Comparison of ENCODE assay signal across 8 mouse cellular contexts in genomic region chr14:121371911-121372820, GRCm38 (mm10). TPM values are rescaled to one million over a fixed set of nuclear protein-coding genes. Genes with fewer than 3 reads are reported as not detected.
A peak's percentile ranks its signal among the peaks of the same experiment; 100 is the strongest.
DNase-seq lines count a peak whose midpoint lies in the region; ATAC-seq and TF ChIP-seq lines count a peak whose summit lies in the region.
"Had no signal": no experiment of that assay in that cellular context is flagged by ENCODE, and none has a peak within 500 bp of the region (broad histone marks: within the 10 kb centered on the region; RNA-seq: fewer than 3 reads in every experiment).

No protein-coding gene starts in this region.

- WGBS in lung, adult 2 months, result 31% methylated on average over 5 of the region's 5 CpGs
- 68% methylated on average over 5 of the region's 5 CpGs for WGBS in intestine, embryonic 16.5 days
- WGBS in forebrain, embryonic 13.5 days, result 87% methylated on average over 5 of the region's 5 CpGs
- WGBS in forebrain, embryonic 15.5 days, result 92% methylated on average over 5 of the region's 5 CpGs

- H3K27ac ChIP-seq in intestine, embryonic 16.5 days (ENCODE audit: low read length), result peak overlapping the region; percentile 36; the same call in 1 of the 2 replicates
- H3K27ac ChIP-seq in forebrain, embryonic 13.5 days, result no peak overlapping the region
- H3K27ac ChIP-seq in forebrain, embryonic 15.5 days (replicated peaks), result no peak overlapping the region
- H3K27ac ChIP-seq: embryonic facial prominence, embryonic 12.5 days had no signal

- no peak overlapping the region for H3K4me3 ChIP-seq in lung, adult 2 months (replicated peaks; ENCODE audit: extremely low read depth, low read depth, low read length)
- no peak overlapping the region for H3K4me3 ChIP-seq in intestine, embryonic 16.5 days (ENCODE audit: low read length)
- no peak overlapping the region for H3K4me3 ChIP-seq in forebrain, embryonic 13.5 days
- no peak overlapping the region for H3K4me3 ChIP-seq in forebrain, embryonic 15.5 days
- H3K4me3 ChIP-seq: embryonic facial prominence, embryonic 12.5 days had no signal

- no peaks in the 10 kb centered on the region for H3K27me3 ChIP-seq in intestine, embryonic 16.5 days (replicated peaks; ENCODE audit: control insufficient read depth, insufficient read depth, low read length)
- H3K27me3 ChIP-seq in forebrain, embryonic 13.5 days, result no peaks in the 10 kb centered on the region
- no peaks in the 10 kb centered on the region for H3K27me3 ChIP-seq in forebrain, embryonic 15.5 days
- H3K27me3 ChIP-seq: embryonic facial prominence, embryonic 12.5 days had no signal

- TF ChIP-seq POLR2A in lung, adult 2 months (IDR thresholded peaks at IDR 0.05; ENCODE audit: borderline replicate concordance, extremely low read depth, low read depth, low read length), result no peak

- H3K4me1 ChIP-seq in lung, adult 2 months (ENCODE audit: control insufficient read depth, insufficient read depth, low read length), result peaks cover 42% of the 10 kb centered on the region
- H3K4me1 ChIP-seq in intestine, embryonic 16.5 days (ENCODE audit: control insufficient read depth, insufficient read depth, low read length), result peaks cover 73% of the 10 kb centered on the region
- H3K4me1 ChIP-seq in forebrain, embryonic 13.5 days, result peaks cover 51% of the 10 kb centered on the region
- peaks cover 14% of the 10 kb centered on the region for H3K4me1 ChIP-seq in forebrain, embryonic 15.5 days

- H3K36me3 ChIP-seq in intestine, embryonic 16.5 days (ENCODE audit: control insufficient read depth, insufficient read depth, low read length), result no peaks in the 10 kb centered on the region
- H3K36me3 ChIP-seq in forebrain, embryonic 13.5 days (ENCODE audit: poor library complexity, severe bottlenecking), result 0 out of 2 replicates have a peak, but pooled peaks cover 4% of the 10 kb centered on the region
- H3K36me3 ChIP-seq in forebrain, embryonic 15.5 days, result no peaks in the 10 kb centered on the region
- H3K36me3 ChIP-seq: embryonic facial prominence, embryonic 12.5 days had no signal

- H3K9ac ChIP-seq in intestine, embryonic 16.5 days (ENCODE audit: low read depth, low read length), result no peak overlapping the region
- no peak overlapping the region for H3K9ac ChIP-seq in forebrain, embryonic 13.5 days
- no peak overlapping the region for H3K9ac ChIP-seq in forebrain, embryonic 15.5 days (replicated peaks)
- H3K9ac ChIP-seq: embryonic facial prominence, embryonic 12.5 days had no signal

- peak; percentile 43 for ATAC-seq in activated CD4-positive, CD25-positive, alpha-beta regulatory T cell, adult 4 months
- peak; percentile 6; the same call in 1 of the 2 replicates for ATAC-seq in intestine, embryonic 16.5 days
- no peak for ATAC-seq in forebrain, embryonic 13.5 days
- ATAC-seq in forebrain, embryonic 15.5 days (replicated peaks), result no peak

- no peaks in the 10 kb centered on the region for H3K9me3 ChIP-seq in intestine, embryonic 16.5 days (ENCODE audit: control insufficient read depth, low read length)
- H3K9me3 ChIP-seq in forebrain, embryonic 13.5 days (replicated peaks), result no peaks in the 10 kb centered on the region
- H3K9me3 ChIP-seq in forebrain, embryonic 15.5 days, result no peaks in the 10 kb centered on the region
- H3K9me3 ChIP-seq: embryonic facial prominence, embryonic 12.5 days had no signal

- TF ChIP-seq CTCF in lung, adult 2 months (IDR thresholded peaks at IDR 0.05; ENCODE audit: insufficient read depth, low read length), result no peak

- peak; percentile 53 for DNase-seq in lung, adult 18-20 months
- no peak for DNase-seq in lung, adult 2 months
- DNase-seq in natural killer cell, adult 2 months (ENCODE audit: low spot score in 2 of 2), result peak; percentile 50 to 61

- no peak overlapping the region for H3K4me2 ChIP-seq in intestine, embryonic 16.5 days (ENCODE audit: low read depth, low read length)
- H3K4me2 ChIP-seq in forebrain, embryonic 13.5 days, result no peak overlapping the region
- H3K4me2 ChIP-seq in forebrain, embryonic 15.5 days (replicated peaks), result no peak overlapping the region
- H3K4me2 ChIP-seq: embryonic facial prominence, embryonic 12.5 days had no signal

RNA-seq across cellular contexts. Expression of gene Stk24, which starts 7.6 kb away (rescaled TPM):
- 22.0 and 26.9 TPM in 2 replicates for polyA plus RNA-seq in lung, adult 2 months (2012; rRNA removed)
- polyA plus RNA-seq in activated CD4-positive, CD25-positive, alpha-beta regulatory T cell, adult 4 months (2017; shearing (Covaris generic)), result 10 to 100 TPM; 50.8 to 62.0 TPM
- 27.3 and 39.7 TPM in 2 replicates for polyA plus RNA-seq in intestine, embryonic 16.5 days (2015; fragmentation: Nextera tagmentation; extraction: Ambion mirVana)
- polyA plus RNA-seq in forebrain, embryonic 13.5 days (2015; fragmentation: Nextera tagmentation; extraction: Ambion mirVana), result 24.3 and 26.1 TPM in 2 replicates
- polyA plus RNA-seq in forebrain, embryonic 15.5 days (2015; fragmentation: Nextera tagmentation; extraction: Ambion mirVana), result 23.3 and 24.4 TPM in 2 replicates

Comparison
In these comparisons a context has a peak if more than half of its experiments do, and no peak if none do; other contexts are left out.
1. ATAC-seq: peak in activated CD4-positive, CD25-positive, alpha-beta regulatory T cell, adult 4 months (single experiment) and intestine, embryonic 16.5 days (single experiment); none in forebrain, embryonic 13.5 days (single experiment) and forebrain, embryonic 15.5 days (single experiment).